Mouse (Mus musculus) heart, postnatal 25 days (tissue): ENCODE data around the gene Pskh1. TPM values are rescaled to one million over a fixed set of nuclear protein-coding genes. Genes with fewer than 3 reads are reported as not detected.

Experiments used
- DNase-seq: peaks from one replicate; pipeline ENCODE4 v3.0.0; 2022; ENCODE audit warnings: low spot score
- intact Hi-C: fragments of 180-260 bp; cut with DNase I; formaldehyde crosslinking; loops from one replicate; pipeline ENCODE4 v1.15.1; 2025
- total RNA-seq, 2 experiments: library from RNA; stranded (reverse); gene quantifications; 2 replicates each; pipeline ENCODE4 v1.2.3; 2021

Pskh1 gene
- 10 to 100 TPM; 16.0 to 16.6 TPM for total RNA-seq

GRCm38 (mm10) chr8:105900180-105900940 lies at the start of gene Pskh1:
Gene Pskh1 (plus strand): TSS chr8:105900441.
- intact Hi-C loops = no loop called here
- peak; percentile 83 for DNase-seq

- intact Hi-C loops = loop anchor here (5.0 kb wide), 1 partner anchor 82 kb away; the partner anchor contains the start of gene Ctrl
- DNase-seq = no peak
Observed at GRCm38 (mm10) chr8:105850611-105851010, 49.6 kb upstream of the Pskh1 start.

GRCm38 (mm10) chr8:105851651-105852143 lies 48.5 kb upstream of the Pskh1 start:
- intact Hi-C loops = loop anchor here (5.0 kb wide), 1 partner anchor 81 kb away; the partner anchor contains the start of gene Ctrl
- peak; percentile 79 for DNase-seq

- intact Hi-C loops = loop anchor here (5.0 kb wide), 1 partner anchor 80 kb away; the partner anchor contains the start of gene Ctrl
- DNase-seq = no peak
Observed at GRCm38 (mm10) chr8:105852146-105852729, 48.0 kb upstream of the Pskh1 start.

- DNase-seq = no peak
- intact Hi-C loops = loop anchor here (5.0 kb wide), 1 partner anchor 79 kb away; the partner anchor contains the start of gene Ctrl
Observed at GRCm38 (mm10) chr8:105853178-105853577, 47.1 kb upstream of the Pskh1 start, which contains the start of gene Cenpt. Gene Cenpt (minus strand): TSS chr8:105853278.

- DNase-seq = no peak
- intact Hi-C loops = loop anchor here (5.0 kb wide), 1 partner anchor 78 kb away; the partner anchor contains the start of gene Ctrl
Observed at GRCm38 (mm10) chr8:105854303-105854702, 45.9 kb upstream of the Pskh1 start.

- DNase-seq = peak; percentile 84
- intact Hi-C loops = loop anchor here (5.0 kb wide), 1 partner anchor 78 kb away; the partner anchor contains the start of gene Ctrl
Observed at GRCm38 (mm10) chr8:105854715-105855216, 45.5 kb upstream of the Pskh1 start, which contains the start of gene Thap11. Gene Thap11 (plus strand): TSS chr8:105855132.

- no peak for DNase-seq
- intact Hi-C loops = no loop called here
Observed at GRCm38 (mm10) chr8:105855248-105856167, 44.7 kb upstream of the Pskh1 start.

- intact Hi-C loops = no loop called here
- no peak for DNase-seq
Observed at GRCm38 (mm10) chr8:105856168-105856835, 43.9 kb upstream of the Pskh1 start.

- intact Hi-C loops = no loop called here
- DNase-seq = no peak
Observed at GRCm38 (mm10) chr8:105858495-105858894, 41.7 kb upstream of the Pskh1 start.

GRCm38 (mm10) chr8:105859314-105859713 lies 40.9 kb upstream of the Pskh1 start:
- no peak for DNase-seq
- intact Hi-C loops = no loop called here

- intact Hi-C loops = loop anchor here (5.0 kb wide), 1 partner anchor 37 kb away; no protein-coding TSS in a partner anchor
- peak; percentile 97 for DNase-seq
Observed at GRCm38 (mm10) chr8:105860143-105860981, 39.9 kb upstream of the Pskh1 start, which contains the start of gene Nutf2. Gene Nutf2 (plus strand): TSS chr8:105860580.

- no peak for DNase-seq
- intact Hi-C loops = loop anchor here (5.0 kb wide), 1 partner anchor 35 kb away; no protein-coding TSS in a partner anchor
Observed at GRCm38 (mm10) chr8:105861951-105862350, 38.3 kb upstream of the Pskh1 start.

- intact Hi-C loops = no loop called here
- DNase-seq = no peak
Observed at GRCm38 (mm10) chr8:105866364-105867029, 33.7 kb upstream of the Pskh1 start.

GRCm38 (mm10) chr8:105874301-105874700 lies 25.9 kb upstream of the Pskh1 start:
- intact Hi-C loops = no loop called here
- no peak for DNase-seq

GRCm38 (mm10) chr8:105880754-105881520 lies 19.3 kb upstream of the Pskh1 start, which contains the start of gene Edc4:
Gene Edc4 (plus strand): TSS chr8:105880881.
- DNase-seq = peak; percentile 73
- intact Hi-C loops = no loop called here
